Mouse (Mus musculus) heart, embryonic 13.5 days (tissue): ENCODE measurements around the gene Pfn3. TPM values are rescaled to one million over a fixed set of nuclear protein-coding genes. Genes with fewer than 3 reads are reported as not detected.

Experiments used
- ATAC-seq: fragments of 200-750 bp; cut with Nextera tagmentation; 2 replicates; pipeline ENCODE4 v1.8.0; 2017; ENCODE audit warnings: moderate TSS enrichment; ENCODE audit not compliant: insufficient number of reproducible peaks, low FRiP score, low TSS enrichment; ENCODE audit errors: extremely low read depth
- H3K27ac ChIP-seq: fragments of 300-500 bp; sonication (generic); replicated peaks from 2 replicates; pipeline ENCODE4 v1.5.1; 2015; ENCODE audit warnings: moderate library complexity, mild to moderate bottlenecking, inconsistent platforms
- H3K27me3 ChIP-seq: fragments of 300-500 bp; sonication (generic); replicated peaks from 2 replicates; pipeline ENCODE4 v1.6.1; 2015; ENCODE audit warnings: mild to moderate bottlenecking, inconsistent platforms
- H3K36me3 ChIP-seq: fragments of 300-500 bp; sonication (generic); 2 replicates; pipeline ENCODE4 v1.6.1; 2015; ENCODE audit warnings: mild to moderate bottlenecking, inconsistent platforms
- H3K4me1 ChIP-seq: fragments of 300-500 bp; sonication (generic); 2 replicates; pipeline ENCODE4 v1.6.1; 2015; ENCODE audit warnings: inconsistent platforms
- H3K4me2 ChIP-seq: fragments of 300-500 bp; sonication (generic); 2 replicates; pipeline ENCODE4 v1.6.1; 2015; ENCODE audit warnings: inconsistent platforms, mild to moderate bottlenecking, moderate library complexity
- H3K4me3 ChIP-seq: fragments of 300-500 bp; sonication (generic); 2 replicates; pipeline ENCODE4 v1.5.1; 2015; ENCODE audit warnings: moderate library complexity, mild to moderate bottlenecking, inconsistent platforms
- H3K9ac ChIP-seq: fragments of 300-500 bp; sonication (generic); 2 replicates; pipeline ENCODE4 v1.6.1; 2015; ENCODE audit warnings: inconsistent platforms, mild to moderate bottlenecking, moderate library complexity
- H3K9me3 ChIP-seq: fragments of 300-500 bp; sonication (generic); 2 replicates; pipeline ENCODE4 v1.6.1; 2016; ENCODE audit warnings: inconsistent platforms
- WGBS: fragments of 180-500 bp; shearing (Covaris S2); methylation state at CpG from one replicate; pipeline ENCODE4 v1.1.7; 2015; ENCODE audit warnings: mixed read lengths; 5-methylcytosine and 5-hydroxymethylcytosine counted together
- polyA plus RNA-seq: library from polyadenylated mRNA; unstranded; fragments of >200 nt; fragmentation: Nextera tagmentation; extraction: Ambion mirVana; gene quantifications from 2 replicates; pipeline ENCODE4 v1.2.1, GENCODE M21; 2015

The Pfn3 gene
- polyA plus RNA-seq, 1 experiment from 2014 or later = not detected

GRCm38 (mm10) chr13:55381790-55382189 is 33.2 kb downstream of the Pfn3 start:
- Histone ChIP-seq H3K36me3 (no peaks in the 10 kb centered on the region), H3K9ac (no peak overlapping the region), H3K4me1 (peaks cover 5% of the 10 kb centered on the region; the same call in 1 of the 2 replicates), H3K9me3 (no peaks in the 10 kb centered on the region), H3K27me3 (peaks cover 81% of the 10 kb centered on the region), H3K4me2 (no peak overlapping the region), H3K4me3 (no peak overlapping the region), H3K27ac (no peak overlapping the region)
- 72% methylated on average over 4 of the region's 4 CpGs for WGBS
- ATAC-seq = no peak

- ATAC-seq = no peak
- H3K4me3 ChIP-seq = peak overlapping the region; percentile 6
These were observed 36.0 kb downstream of the Pfn3 start for GRCm38 (mm10) chr13:55378907-55379580.

GRCm38 (mm10) chr13:55375877-55376276 is 39.2 kb downstream of the Pfn3 start:
- Histone ChIP-seq H3K27me3 (peaks cover 95% of the 10 kb centered on the region), H3K9ac (no peak overlapping the region), H3K4me2 (no peak overlapping the region), H3K4me3 (no peak overlapping the region), H3K27ac (no peak overlapping the region), H3K4me1 (peaks cover 5% of the 10 kb centered on the region; the same call in 1 of the 2 replicates), H3K36me3 (no peaks in the 10 kb centered on the region), H3K9me3 (no peaks in the 10 kb centered on the region)
- 57% methylated on average over 2 of the region's 2 CpGs for WGBS
- ATAC-seq = no peak

More at GRCm38 (mm10) chr13:55378907-55379580, 36.0 kb downstream of the Pfn3 start:
- H3K9me3 ChIP-seq = no peaks in the 10 kb centered on the region
- no peaks in the 10 kb centered on the region for H3K36me3 ChIP-seq
- H3K4me2 ChIP-seq = peak overlapping the region; percentile 24
- H3K27ac ChIP-seq = no peak overlapping the region
- no peak overlapping the region for H3K9ac ChIP-seq
- H3K27me3 ChIP-seq = peaks cover 95% of the 10 kb centered on the region
- H3K4me1 ChIP-seq = peaks cover 5% of the 10 kb centered on the region; the same call in 1 of the 2 replicates
- WGBS = 7% methylated on average over 32 of the region's 32 CpGs

- Histone ChIP-seq H3K4me3 (no peak overlapping the region), H3K9me3 (no peaks in the 10 kb centered on the region), H3K4me1 (peaks cover 13% of the 10 kb centered on the region), H3K9ac (no peak overlapping the region), H3K27ac (no peak overlapping the region), H3K4me2 (no peak overlapping the region), H3K36me3 (no peaks in the 10 kb centered on the region), H3K27me3 (peaks cover 94% of the 10 kb centered on the region)
- 55% methylated on average over 6 of the region's 6 CpGs for WGBS
- ATAC-seq = no peak
These were observed 40.7 kb downstream of the Pfn3 start for GRCm38 (mm10) chr13:55374206-55374924.

GRCm38 (mm10) chr13:55371740-55372139 is 43.3 kb downstream of the Pfn3 start:
- ATAC-seq = no peak
- WGBS = 50% methylated on average over 4 of the region's 5 CpGs
- peaks cover 10% of the 10 kb centered on the region; the same call in 1 of the 2 replicates for H3K4me1 ChIP-seq
- no peak overlapping the region for H3K27ac ChIP-seq
- no peak overlapping the region for H3K9ac ChIP-seq
- no peaks in the 10 kb centered on the region for H3K36me3 ChIP-seq
- H3K27me3 ChIP-seq = peaks cover 87% of the 10 kb centered on the region
- H3K4me3 ChIP-seq = no peak overlapping the region
- no peak overlapping the region for H3K4me2 ChIP-seq
- no peaks in the 10 kb centered on the region for H3K9me3 ChIP-seq

GRCm38 (mm10) chr13:55371007-55371681 is 43.9 kb downstream of the Pfn3 start:
- H3K4me1 ChIP-seq = peaks cover 10% of the 10 kb centered on the region; the same call in 1 of the 2 replicates
- H3K4me2 ChIP-seq = no peak overlapping the region
- H3K27ac ChIP-seq = no peak overlapping the region
- H3K4me3 ChIP-seq = no peak overlapping the region
- H3K36me3 ChIP-seq = no peaks in the 10 kb centered on the region
- peaks cover 82% of the 10 kb centered on the region for H3K27me3 ChIP-seq
- ATAC-seq = no peak
- WGBS = 65% methylated on average over 8 of the region's 8 CpGs
- no peaks in the 10 kb centered on the region for H3K9me3 ChIP-seq
- H3K9ac ChIP-seq = no peak overlapping the region

- Histone ChIP-seq H3K4me2 (peak overlapping the region; percentile 34; the same call in 1 of the 2 replicates), H3K9ac (no peak overlapping the region), H3K4me1 (peaks cover 10% of the 10 kb centered on the region; the same call in 1 of the 2 replicates), H3K4me3 (no peak overlapping the region), H3K27ac (no peak overlapping the region), H3K27me3 (peaks cover 81% of the 10 kb centered on the region), H3K9me3 (no peaks in the 10 kb centered on the region), H3K36me3 (no peaks in the 10 kb centered on the region)
- ATAC-seq = no peak
- WGBS = 23% methylated on average over 3 of the region's 3 CpGs
These were observed 44.8 kb downstream of the Pfn3 start for GRCm38 (mm10) chr13:55370234-55370633.

GRCm38 (mm10) chr13:55369531-55370114 is 45.4 kb downstream of the Pfn3 start, which contains the start of gene Rgs14:
Gene Rgs14 (plus strand): TSS chr13:55369732.
- Histone ChIP-seq H3K27ac (no peak within 1 kb of the TSS), H3K4me1 (peaks cover 10% of the 10 kb centered on the region; the same call in 1 of the 2 replicates), H3K9ac (no peak within 1 kb of the TSS), H3K27me3 (peaks cover 81% of the 10 kb centered on the region), H3K4me2 (peak within 1 kb of the TSS; percentile 34), H3K9me3 (no peaks in the 10 kb centered on the region), H3K36me3 (no peaks in the 10 kb centered on the region), H3K4me3 (no peak within 1 kb of the TSS)
- no peak for ATAC-seq
- WGBS = 49% methylated on average over 13 of the region's 13 CpGs

- no peaks in the 10 kb centered on the region for H3K9me3 ChIP-seq
- no peak overlapping the region for H3K9ac ChIP-seq
- no peak overlapping the region for H3K4me3 ChIP-seq
- WGBS = 71% methylated on average over 7 of the region's 7 CpGs
- peaks cover 70% of the 10 kb centered on the region for H3K27me3 ChIP-seq
- H3K4me1 ChIP-seq = peaks cover 10% of the 10 kb centered on the region; the same call in 1 of the 2 replicates
- H3K4me2 ChIP-seq = no peak overlapping the region
- no peak overlapping the region for H3K27ac ChIP-seq
- ATAC-seq = no peak
- no peaks in the 10 kb centered on the region for H3K36me3 ChIP-seq
These were observed 46.6 kb downstream of the Pfn3 start for GRCm38 (mm10) chr13:55368401-55368800.
